Mouse (Mus musculus) hindlimb bud, embryonic 11.5 days (tissue): Measurements from ENCODE around the gene Aamp.
"Not testable (repeated sequence)": the region's sequence is repeated elsewhere in the genome, so short reads cannot be mapped to it uniquely, and the experiment has no call there.

Experiments used
- DNase-seq: peaks from one replicate; pipeline ENCODE4 v3.0.0-alpha.2; 2012; ENCODE audit warnings: low read depth, low spot score; ENCODE audit errors: extremely low spot score

The Aamp gene

GRCm38 (mm10) chr1:74284543-74285160 lies at the start of gene Aamp, which contains the start of gene Pnkd:
Gene Aamp (minus strand): TSS chr1:74284738.
Gene Pnkd (plus strand): TSS chr1:74284930.
- DNase-seq, result peak; percentile 98

GRCm38 (mm10) chr1:74332930-74333329 lies 48.4 kb upstream of the Aamp start:
- no peak for DNase-seq

DNA sequence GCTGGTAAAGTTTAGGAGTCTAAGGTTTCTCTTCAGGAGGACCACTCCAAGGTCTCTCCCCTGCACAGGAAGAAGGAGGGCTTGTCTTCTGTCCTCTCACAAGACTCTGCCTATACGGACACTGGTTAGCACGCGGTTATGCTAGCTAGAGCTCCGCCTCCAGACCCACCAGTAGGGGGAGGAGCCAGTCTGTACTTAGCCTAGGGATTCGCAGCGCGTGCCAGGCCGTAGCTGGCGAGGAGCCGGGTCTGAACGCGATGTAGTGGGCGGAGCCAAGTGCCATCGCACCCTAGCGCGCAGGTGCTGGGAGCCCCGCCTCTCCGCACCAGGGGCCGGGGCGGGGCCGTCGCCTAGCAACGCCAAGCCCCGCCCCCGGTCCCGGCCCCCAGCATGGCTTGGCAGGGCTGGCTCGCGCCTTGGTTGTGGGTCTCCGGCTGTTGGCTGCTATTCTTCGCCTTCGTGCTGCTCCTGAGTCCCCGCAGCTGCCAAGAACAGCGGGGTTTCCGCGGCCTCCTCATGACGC lies 47.8 kb upstream of the Aamp start:
- DNase-seq, result peak; percentile 87

DNA sequence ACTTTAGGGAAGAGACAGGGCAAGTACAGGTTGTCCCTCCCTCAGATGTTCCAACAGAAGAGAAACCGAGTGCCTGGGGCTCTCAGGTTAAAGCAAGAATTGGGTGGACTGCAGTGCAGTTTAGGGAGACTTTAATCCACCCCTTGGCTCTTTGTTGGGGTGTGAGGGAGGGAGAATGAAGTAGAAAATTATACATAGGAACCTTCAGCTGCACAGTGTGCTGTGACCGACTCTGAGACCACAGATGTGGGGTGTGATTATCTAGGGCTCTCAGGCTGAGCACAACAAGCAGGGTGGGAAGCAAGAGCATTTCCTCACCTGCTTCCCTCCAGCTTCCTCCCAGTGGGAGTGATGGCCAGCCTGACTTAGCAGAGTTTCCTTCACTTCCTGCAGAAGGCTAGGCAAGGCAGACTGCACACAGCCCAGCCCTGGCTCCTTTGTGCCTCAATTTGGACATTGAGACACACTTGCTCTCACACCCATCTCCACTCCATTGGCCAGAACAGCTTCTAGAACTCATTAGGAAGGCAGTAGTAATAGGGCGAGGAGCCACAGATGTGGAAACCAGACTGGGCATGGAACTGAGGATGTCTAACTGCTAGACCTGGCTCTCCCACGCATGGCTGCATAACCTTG lies 46.6 kb upstream of the Aamp start:
- no peak for DNase-seq

DNA sequence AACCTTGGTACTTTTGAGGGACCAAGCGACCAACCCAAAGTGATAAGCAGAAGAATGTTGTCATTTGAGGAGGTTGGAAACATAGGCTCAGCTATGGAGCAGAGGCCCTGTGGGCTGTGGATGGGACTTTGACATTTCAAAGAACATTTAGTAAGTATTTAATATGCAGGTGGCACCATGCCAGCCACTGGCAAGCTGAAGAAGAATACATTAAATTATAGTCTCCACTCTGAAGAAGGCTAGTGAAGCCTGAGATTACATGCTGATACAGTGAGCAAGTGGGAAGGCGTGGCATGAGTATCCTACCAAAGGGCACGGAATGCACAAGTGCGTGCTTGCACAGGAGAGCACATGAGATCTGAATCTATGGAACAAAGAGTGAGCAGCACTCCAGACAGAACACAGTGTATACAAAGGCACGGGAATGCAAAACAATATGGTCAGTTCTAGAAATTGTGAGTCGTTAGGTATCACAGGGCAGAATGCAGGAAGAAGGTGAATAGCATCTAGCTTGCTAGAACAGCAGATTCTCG lies 45.4 kb upstream of the Aamp start:
- DNase-seq, result no peak

DNA sequence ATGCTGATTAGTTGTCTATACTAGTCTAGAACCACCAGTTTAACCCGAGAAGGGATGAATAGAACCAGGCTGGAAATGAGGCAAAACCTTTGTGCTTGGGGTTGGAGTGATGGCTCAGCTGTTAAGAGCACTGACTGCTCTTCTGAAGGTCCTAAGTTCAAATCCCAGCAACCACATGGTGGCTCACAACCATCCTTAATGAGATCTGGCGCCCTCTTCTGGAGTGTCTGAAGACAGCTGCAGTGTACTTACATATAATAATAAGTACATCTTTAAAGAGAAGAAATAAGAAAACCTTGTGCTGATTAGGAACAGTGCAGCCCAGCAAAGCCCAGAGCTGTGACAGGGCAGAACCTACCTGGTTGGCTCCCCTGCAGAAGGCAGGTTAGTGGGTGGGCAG lies 42.4 kb upstream of the Aamp start:
- not testable (repeated sequence) for DNase-seq

GRCm38 (mm10) chr1:74321396-74321795 lies 36.9 kb upstream of the Aamp start:
- no peak for DNase-seq

DNA sequence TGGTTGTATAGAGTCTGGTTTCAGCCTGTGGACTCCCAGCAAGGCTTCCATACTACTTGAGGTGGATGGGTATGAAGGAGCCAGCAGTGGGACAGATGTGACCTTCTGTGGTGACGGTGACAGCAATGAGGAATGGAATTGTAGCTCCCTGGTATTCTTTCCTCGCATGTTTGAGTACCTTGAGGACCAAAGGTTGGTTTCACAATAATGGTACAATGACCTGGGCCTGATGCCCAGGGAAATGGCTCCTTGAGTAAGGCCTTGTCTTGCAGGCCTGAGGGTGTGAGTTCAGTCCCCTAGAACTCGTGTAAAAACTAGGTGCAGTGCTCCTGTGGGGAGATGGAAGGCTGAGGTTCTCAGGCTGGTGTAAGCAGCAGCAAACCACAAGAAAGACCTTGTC lies 34.2 kb upstream of the Aamp start:
- no peak for DNase-seq

GRCm38 (mm10) chr1:74316114-74316827 lies 31.7 kb upstream of the Aamp start:
- no peak for DNase-seq

- no peak for DNase-seq
Observed at GRCm38 (mm10) chr1:74314796-74315195, 30.3 kb upstream of the Aamp start.

GRCm38 (mm10) chr1:74313049-74313692 lies 28.6 kb upstream of the Aamp start:
- DNase-seq, result peak; percentile 61

- DNase-seq, result no peak
Observed at GRCm38 (mm10) chr1:74309767-74310166, 25.2 kb upstream of the Aamp start.

DNA sequence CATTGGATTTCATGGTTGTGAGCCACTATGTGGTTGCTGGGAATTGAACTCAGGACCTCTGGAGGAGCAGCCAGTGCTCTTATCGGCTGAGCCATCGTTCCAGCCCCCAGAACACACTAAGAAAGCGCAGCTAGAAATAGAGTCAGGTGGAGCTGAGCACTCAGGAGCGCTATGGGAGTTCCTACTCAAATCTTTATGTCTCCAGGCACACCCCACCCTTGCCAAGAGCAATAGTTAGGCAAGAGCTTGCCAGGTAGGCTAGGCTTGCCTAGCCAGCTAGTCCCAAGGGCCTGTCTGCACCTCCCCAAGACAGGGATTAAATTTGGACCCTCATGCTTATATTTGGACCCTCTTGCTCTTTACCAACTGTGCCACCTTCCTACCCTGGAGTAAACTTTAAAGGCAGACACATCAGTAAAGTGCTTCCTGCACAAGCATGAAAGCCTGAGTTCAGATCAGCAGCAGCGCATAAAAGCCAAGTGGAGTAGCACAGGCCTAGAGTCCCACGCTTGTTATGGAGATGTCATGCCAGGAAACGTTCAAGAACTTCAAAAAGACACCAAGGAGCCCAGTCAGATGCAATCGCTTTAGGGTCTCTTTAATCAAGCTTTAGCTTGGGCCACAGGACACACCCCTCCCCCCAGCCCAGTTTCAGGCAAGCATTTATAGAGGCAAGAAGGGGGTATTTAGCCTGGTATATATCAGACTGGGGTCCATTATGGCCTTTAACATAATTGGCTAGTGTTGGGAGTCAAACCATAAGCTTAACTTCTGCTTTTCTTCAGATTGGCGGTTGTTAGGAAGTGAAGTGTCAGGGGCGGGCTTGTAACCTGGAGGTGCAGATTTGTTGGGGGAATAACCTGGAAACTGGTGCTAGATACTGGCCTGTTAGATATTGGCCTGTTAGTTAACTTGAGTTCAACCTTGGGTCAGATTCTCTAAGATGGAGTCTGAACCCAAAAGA lies 23.7 kb upstream of the Aamp start:
- no peak for DNase-seq

- DNase-seq, result no peak
Observed at GRCm38 (mm10) chr1:74307146-74307545, 22.6 kb upstream of the Aamp start.

DNA sequence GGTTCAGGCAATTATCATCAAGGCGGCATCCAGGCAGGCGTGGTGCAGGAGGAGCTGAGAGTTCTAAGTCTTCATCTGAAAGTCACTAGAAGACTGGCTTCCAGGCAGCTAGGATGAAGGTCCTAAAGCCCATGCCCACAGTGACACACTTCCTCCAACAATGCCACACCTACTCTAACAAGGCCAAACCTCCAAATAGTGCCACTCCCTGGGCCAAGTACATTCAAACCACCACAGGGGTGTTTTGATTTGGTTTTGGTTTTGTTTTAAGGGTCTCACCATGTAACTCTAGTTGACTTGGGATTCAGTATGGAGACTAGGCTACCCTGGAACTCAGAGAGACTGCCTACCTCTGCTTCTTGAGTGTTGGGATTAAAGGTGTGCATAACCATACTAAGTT lies 21.0 kb upstream of the Aamp start, which contains the start of gene Tmbim1:
Gene Tmbim1, minus strand, starts transcription at position 101 of the 400 bp plus-strand sequence.
- no peak for DNase-seq

GRCm38 (mm10) chr1:74304946-74305345 lies 20.4 kb upstream of the Aamp start:
- no peak for DNase-seq

GRCm38 (mm10) chr1:74304339-74304790 lies 19.8 kb upstream of the Aamp start:
- DNase-seq, result no peak

GRCm38 (mm10) chr1:74303509-74304338 lies 19.2 kb upstream of the Aamp start:
- no peak for DNase-seq

GRCm38 (mm10) chr1:74302835-74303234 lies 18.3 kb upstream of the Aamp start:
- no peak for DNase-seq
